Mouse (Mus musculus) hindbrain, embryonic 10.5 days (tissue): ENCODE data around the gene Lst1. TPM values are rescaled to one million over a fixed set of nuclear protein-coding genes. Genes with fewer than 3 reads are reported as not detected.

ENCODE experiments used
- DNase-seq: peaks from one replicate; pipeline ENCODE4 v3.0.0-alpha.2; 2017; ENCODE audit warnings: low spot score
- H3K27ac ChIP-seq: fragments of 300-500 bp; sonication (generic); 2 replicates; pipeline ENCODE4 v1.5.1; 2016; ENCODE audit warnings: mild to moderate bottlenecking, moderate library complexity
- H3K27me3 ChIP-seq: fragments of 300-500 bp; sonication (generic); 2 replicates; pipeline ENCODE4 v1.6.1; 2016; ENCODE audit warnings: mild to moderate bottlenecking; ENCODE audit not compliant: poor library complexity, insufficient read depth, severe bottlenecking
- H3K36me3 ChIP-seq: fragments of 300-500 bp; sonication (generic); 2 replicates; pipeline ENCODE4 v1.6.1; 2016; ENCODE audit warnings: mild to moderate bottlenecking, moderate library complexity
- H3K4me1 ChIP-seq: fragments of 300-500 bp; sonication (generic); replicated peaks from 2 replicates; pipeline ENCODE4 v1.6.1; 2016; ENCODE audit warnings: mild to moderate bottlenecking
- H3K4me3 ChIP-seq: fragments of 300-500 bp; sonication (generic); 2 replicates; pipeline ENCODE4 v1.5.1; 2016; ENCODE audit warnings: mild to moderate bottlenecking, moderate library complexity
- H3K9me3 ChIP-seq: fragments of 300-500 bp; sonication (generic); 2 replicates; pipeline ENCODE4 v1.6.1; 2016; ENCODE audit warnings: mild to moderate bottlenecking, moderate library complexity
- WGBS: fragments of 180-500 bp; shearing (Covaris S2); methylation state at CpG from one replicate; pipeline ENCODE4 v1.1.7; 2016; 5-methylcytosine and 5-hydroxymethylcytosine counted together
- polyA plus RNA-seq: library from polyadenylated mRNA; unstranded; fragments of >200 nt; fragmentation: Nextera tagmentation; extraction: Ambion mirVana; gene quantifications from 2 replicates; pipeline ENCODE4 v1.2.1, GENCODE M21; 2016

Lst1 gene
- polyA plus RNA-seq, 1 experiment from 2014 or later = 11.9 TPM

DNA sequence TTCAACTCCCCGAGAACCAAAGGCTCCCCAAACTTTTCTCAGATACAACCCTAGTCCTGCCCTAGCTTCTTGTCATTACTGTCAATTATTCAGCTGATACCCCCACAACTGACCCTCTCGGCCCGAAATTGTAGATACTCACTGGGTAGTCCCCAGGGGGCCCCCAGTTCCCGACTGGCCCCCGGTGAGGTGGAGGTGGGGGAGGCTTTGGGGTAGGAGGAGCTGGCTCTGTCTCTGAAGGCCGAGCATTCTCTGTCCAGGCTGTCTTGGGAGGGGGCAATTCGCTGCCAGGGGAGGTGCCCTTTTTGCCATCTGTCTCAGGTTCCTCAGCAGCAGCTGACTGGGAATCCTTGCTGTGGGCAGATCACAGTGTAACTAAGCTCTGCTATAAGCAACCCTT lies 28.6 kb downstream of the Lst1 start:
- DNase-seq = no peak
- WGBS = 87% methylated on average over 7 of the region's 7 CpGs
- Histone ChIP-seq H3K36me3 (peaks cover 83% of the 10 kb centered on the region), H3K4me1 (peaks cover 21% of the 10 kb centered on the region), H3K4me3 (no peak overlapping the region), H3K27ac (no peak overlapping the region), H3K27me3 (no peaks in the 10 kb centered on the region), H3K9me3 (no peaks in the 10 kb centered on the region)

DNA sequence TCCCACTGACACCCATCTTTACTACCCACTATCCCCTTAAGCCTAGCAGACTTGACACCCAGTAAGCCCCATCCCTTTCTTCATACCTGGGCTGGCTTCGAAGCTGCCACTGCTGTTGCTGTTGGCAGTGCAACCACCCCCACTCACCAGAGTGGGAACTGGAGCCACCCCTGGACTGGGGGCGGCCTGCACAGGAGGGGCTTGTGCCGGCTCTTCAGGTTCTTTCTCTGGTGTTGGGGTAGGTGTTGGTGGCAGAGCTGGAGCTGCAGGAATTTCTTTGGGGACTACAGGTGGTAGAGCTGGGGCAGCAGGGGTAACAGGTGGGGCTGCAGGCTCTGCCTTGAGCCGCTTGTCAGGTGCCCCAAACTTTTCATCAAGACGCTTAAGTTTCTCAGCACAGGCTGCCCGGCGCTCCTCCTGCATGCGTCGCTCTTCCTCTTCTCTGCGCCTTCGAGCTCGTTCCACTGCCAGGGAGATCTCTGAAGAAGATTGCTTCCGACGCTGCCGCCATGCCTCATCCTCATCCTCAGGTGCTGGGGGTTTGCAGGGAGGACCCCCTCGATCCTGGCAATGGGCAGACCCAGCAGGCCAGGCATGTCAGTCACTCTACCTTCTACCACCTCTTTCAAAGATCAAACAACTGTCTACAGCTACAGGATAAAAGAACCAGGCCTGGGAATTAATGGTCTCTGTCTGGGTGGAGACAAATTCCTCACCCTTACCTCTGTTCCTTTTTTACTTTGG lies 29.2 kb downstream of the Lst1 start:
- Histone ChIP-seq H3K4me1 (peaks cover 21% of the 10 kb centered on the region), H3K4me3 (0 out of 2 replicates have a peak overlapping the region, but pooled peaks have one; percentile 1), H3K27ac (no peak overlapping the region), H3K36me3 (peaks cover 89% of the 10 kb centered on the region), H3K9me3 (no peaks in the 10 kb centered on the region), H3K27me3 (no peaks in the 10 kb centered on the region)
- DNase-seq = no peak
- WGBS = 94% methylated on average over 16 of the region's 16 CpGs

- no peak overlapping the region for H3K27ac ChIP-seq
- peaks cover 12% of the 10 kb centered on the region for H3K4me1 ChIP-seq
- H3K27me3 ChIP-seq = no peaks in the 10 kb centered on the region
- peaks cover 100% of the 10 kb centered on the region for H3K36me3 ChIP-seq
- no peaks in the 10 kb centered on the region for H3K9me3 ChIP-seq
- no peak for DNase-seq
- WGBS = 94% methylated on average over 8 of the region's 8 CpGs
- peak overlapping the region; percentile 1; the same call in 1 of the 2 replicates for H3K4me3 ChIP-seq
These were observed 30.5 kb downstream of the Lst1 start for GRCm38 (mm10) chr17:35157661-35158175.

DNA sequence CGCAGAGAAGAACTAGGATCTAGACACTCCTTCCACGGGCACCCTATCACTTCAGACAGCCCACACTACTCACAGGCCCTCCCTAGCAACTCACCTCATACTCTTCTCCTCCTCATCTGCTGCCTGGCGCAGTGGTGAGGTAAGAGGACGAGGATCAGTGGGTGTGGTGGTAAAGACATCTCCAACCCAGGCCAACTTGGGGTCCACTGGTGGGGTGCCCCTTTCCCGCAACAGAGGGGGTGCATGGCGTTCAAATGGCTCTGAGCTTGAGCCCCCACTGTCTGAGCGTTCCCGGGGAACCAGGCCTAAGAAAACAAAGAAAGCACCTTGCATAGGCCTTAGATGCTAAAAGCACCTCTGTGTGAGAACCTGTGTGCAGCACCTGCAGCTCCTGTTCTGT lies 31.0 kb downstream of the Lst1 start:
- H3K9me3 ChIP-seq = no peaks in the 10 kb centered on the region
- 94% methylated on average over 8 of the region's 8 CpGs for WGBS
- no peaks in the 10 kb centered on the region for H3K27me3 ChIP-seq
- no peak for DNase-seq
- peaks cover 100% of the 10 kb centered on the region for H3K36me3 ChIP-seq
- peaks cover 8% of the 10 kb centered on the region for H3K4me1 ChIP-seq
- H3K27ac ChIP-seq = no peak overlapping the region
- H3K4me3 ChIP-seq = no peak overlapping the region

GRCm38 (mm10) chr17:35156461-35157200 lies 31.6 kb downstream of the Lst1 start:
- Histone ChIP-seq H3K4me1 (peaks cover 1% of the 10 kb centered on the region; the same call in 1 of the 2 replicates), H3K9me3 (no peaks in the 10 kb centered on the region), H3K27ac (no peak overlapping the region), H3K36me3 (peaks cover 100% of the 10 kb centered on the region), H3K4me3 (no peak overlapping the region; the same call in 1 of the 2 replicates), H3K27me3 (no peaks in the 10 kb centered on the region)
- no peak for DNase-seq
- 92% methylated on average over 33 of the region's 33 CpGs for WGBS

- Histone ChIP-seq H3K27ac (no peak overlapping the region), H3K36me3 (peaks cover 99% of the 10 kb centered on the region), H3K9me3 (no peaks in the 10 kb centered on the region), H3K4me1 (no peaks in the 10 kb centered on the region), H3K4me3 (no peak overlapping the region), H3K27me3 (no peaks in the 10 kb centered on the region)
- 92% methylated on average over 12 of the region's 12 CpGs for WGBS
- no peak for DNase-seq
These were observed 32.8 kb downstream of the Lst1 start for GRCm38 (mm10) chr17:35155451-35155850.

DNA sequence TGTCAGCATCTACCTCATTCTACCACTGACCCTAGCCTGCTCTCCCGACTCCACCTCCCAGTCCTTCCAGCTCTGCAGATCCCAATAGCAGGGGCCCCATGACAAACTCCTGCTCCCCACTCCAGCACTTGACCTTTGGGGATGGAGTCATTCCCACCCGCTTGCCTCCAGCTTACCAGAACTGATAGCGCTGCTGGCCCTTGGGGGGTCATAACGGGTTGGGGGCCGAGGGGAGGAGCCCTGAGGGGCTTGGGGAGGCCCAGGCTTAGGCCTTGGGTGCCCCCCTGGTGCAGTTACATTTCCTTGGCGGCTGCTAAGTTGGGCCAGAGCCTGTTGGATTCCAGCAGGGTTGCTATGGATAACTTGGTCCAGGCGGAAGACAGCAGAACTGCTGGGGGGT lies 33.6 kb downstream of the Lst1 start:
- H3K36me3 ChIP-seq = peaks cover 99% of the 10 kb centered on the region
- 84% methylated on average over 7 of the region's 7 CpGs for WGBS
- no peaks in the 10 kb centered on the region for H3K4me1 ChIP-seq
- no peak for DNase-seq
- H3K9me3 ChIP-seq = no peaks in the 10 kb centered on the region
- H3K27ac ChIP-seq = no peak overlapping the region
- no peaks in the 10 kb centered on the region for H3K27me3 ChIP-seq
- no peak overlapping the region for H3K4me3 ChIP-seq

- no peak overlapping the region for H3K4me3 ChIP-seq
- WGBS = 85% methylated on average over 4 of the region's 4 CpGs
- no peaks in the 10 kb centered on the region for H3K27me3 ChIP-seq
- no peak overlapping the region for H3K27ac ChIP-seq
- H3K36me3 ChIP-seq = peaks cover 99% of the 10 kb centered on the region
- DNase-seq = no peak
- H3K4me1 ChIP-seq = no peaks in the 10 kb centered on the region
- no peaks in the 10 kb centered on the region for H3K9me3 ChIP-seq
These were observed 34.3 kb downstream of the Lst1 start for GRCm38 (mm10) chr17:35153931-35154330.

DNA sequence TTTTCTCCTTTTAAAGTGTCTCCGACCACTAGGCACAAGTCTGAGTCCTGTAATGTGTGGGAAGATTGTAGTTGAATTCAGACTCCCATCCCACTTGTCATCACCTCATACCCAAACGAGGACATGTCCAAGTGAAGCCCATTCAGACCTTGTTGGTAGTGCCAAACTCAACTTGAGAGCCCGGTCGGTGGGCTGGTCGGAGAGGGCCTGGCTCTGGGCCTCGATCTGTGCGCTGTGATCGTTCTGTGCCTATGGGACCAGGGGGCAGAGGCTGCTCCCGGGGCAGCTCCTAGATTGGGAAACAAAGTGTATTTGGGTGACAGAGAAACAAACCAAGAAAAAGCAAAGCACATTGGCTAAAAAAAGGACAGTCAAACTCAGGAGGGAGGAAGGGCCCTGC lies 35.2 kb downstream of the Lst1 start:
- WGBS = 93% methylated on average over 9 of the region's 9 CpGs
- Histone ChIP-seq H3K4me3 (no peak overlapping the region), H3K4me1 (no peaks in the 10 kb centered on the region), H3K9me3 (no peaks in the 10 kb centered on the region), H3K27me3 (no peaks in the 10 kb centered on the region), H3K36me3 (peaks cover 99% of the 10 kb centered on the region), H3K27ac (no peak overlapping the region)
- DNase-seq = no peak

- H3K9me3 ChIP-seq = no peaks in the 10 kb centered on the region
- 96% methylated on average over 4 of the region's 4 CpGs for WGBS
- H3K27ac ChIP-seq = no peak overlapping the region
- peaks cover 99% of the 10 kb centered on the region for H3K36me3 ChIP-seq
- no peak overlapping the region for H3K4me3 ChIP-seq
- H3K27me3 ChIP-seq = no peaks in the 10 kb centered on the region
- DNase-seq = no peak
- H3K4me1 ChIP-seq = no peaks in the 10 kb centered on the region
These were observed 36.1 kb downstream of the Lst1 start for GRCm38 (mm10) chr17:35152121-35152520.

GRCm38 (mm10) chr17:35147922-35148639 lies 40.2 kb downstream of the Lst1 start:
- H3K4me1 ChIP-seq = no peaks in the 10 kb centered on the region
- no peak overlapping the region for H3K4me3 ChIP-seq
- H3K27ac ChIP-seq = no peak overlapping the region
- H3K36me3 ChIP-seq = peaks cover 99% of the 10 kb centered on the region
- 72% methylated on average over 5 of the region's 5 CpGs for WGBS
- peaks cover 6% of the 10 kb centered on the region; the same call in 1 of the 2 replicates for H3K9me3 ChIP-seq
- H3K27me3 ChIP-seq = no peaks in the 10 kb centered on the region
- DNase-seq = no peak

- no peak for DNase-seq
- WGBS = 61% methylated on average over 3 of the region's 3 CpGs
- peaks cover 99% of the 10 kb centered on the region for H3K36me3 ChIP-seq
These were observed 40.9 kb downstream of the Lst1 start for GRCm38 (mm10) chr17:35147348-35147747.

More at GRCm38 (mm10) chr17:35147348-35147747, 40.9 kb downstream of the Lst1 start:
- Histone ChIP-seq H3K4me3 (no peak overlapping the region), H3K27me3 (no peaks in the 10 kb centered on the region), H3K4me1 (no peaks in the 10 kb centered on the region), H3K27ac (no peak overlapping the region), H3K9me3 (peaks cover 7% of the 10 kb centered on the region; the same call in 1 of the 2 replicates)
